Mouse (Mus musculus) hindbrain, embryonic 14.5 days (tissue): Measurements from ENCODE around the gene Fbxo46. TPM values are rescaled to one million over a fixed set of nuclear protein-coding genes. Genes with fewer than 3 reads are reported as not detected.
A peak's percentile ranks its signal among the peaks of the same experiment; 100 is the strongest.

Experiments
- ATAC-seq: fragments of 200-750 bp; cut with Nextera tagmentation; 2 replicates; pipeline ENCODE4 v1.8.0; 2017; ENCODE audit warnings: moderate number of reproducible peaks, mild to moderate bottlenecking, moderate TSS enrichment, moderate library complexity; ENCODE audit not compliant: low FRiP score
- DNase-seq: peaks from one replicate; pipeline ENCODE4 v3.0.0-alpha.2; 2015; ENCODE audit warnings: low spot score
- H3K27ac ChIP-seq: fragments of 300-500 bp; sonication (generic); 2 replicates; pipeline ENCODE4 v1.5.1; 2014; ENCODE audit warnings: mild to moderate bottlenecking, moderate library complexity
- H3K27me3 ChIP-seq: fragments of 300-500 bp; sonication (generic); 2 replicates; pipeline ENCODE4 v1.6.1; 2014; ENCODE audit warnings: mild to moderate bottlenecking, low read length, mixed read lengths; ENCODE audit not compliant: control insufficient read depth, insufficient read depth
- H3K36me3 ChIP-seq: fragments of 300-500 bp; sonication (generic); replicated peaks from 2 replicates; pipeline ENCODE4 v1.6.1; 2014; ENCODE audit not compliant: control insufficient read depth, insufficient read depth
- H3K4me1 ChIP-seq: fragments of 300-500 bp; sonication (generic); replicated peaks from 2 replicates; pipeline ENCODE4 v1.6.1; 2014; ENCODE audit warnings: antibody characterized with exemption, low read length, mixed read lengths; ENCODE audit not compliant: control insufficient read depth, insufficient read depth
- H3K4me2 ChIP-seq: fragments of 300-500 bp; sonication (generic); replicated peaks from 2 replicates; pipeline ENCODE4 v1.6.1; 2014; ENCODE audit warnings: mild to moderate bottlenecking, moderate library complexity
- H3K4me3 ChIP-seq: fragments of 300-500 bp; sonication (generic); replicated peaks from 2 replicates; pipeline ENCODE4 v1.5.1; 2014; ENCODE audit warnings: mild to moderate bottlenecking, low read length
- H3K9ac ChIP-seq: fragments of 300-500 bp; sonication (generic); 2 replicates; pipeline ENCODE4 v1.6.1; 2014
- H3K9me3 ChIP-seq: fragments of 300-500 bp; sonication (generic); 2 replicates; pipeline ENCODE4 v1.6.1; 2016; ENCODE audit warnings: low read length; ENCODE audit not compliant: control insufficient read depth
- WGBS: fragments of 180-500 bp; shearing (Covaris S2); extraction: QIAGEN DNeasy Blood & Tissue Kit; methylation state at CpG from one replicate; pipeline ENCODE4 v1.1.7; 2014; 5-methylcytosine and 5-hydroxymethylcytosine counted together
- polyA plus RNA-seq: library from polyadenylated mRNA; unstranded; fragments of >200 nt; fragmentation: Nextera tagmentation; extraction: Ambion mirVana; gene quantifications from 2 replicates; pipeline ENCODE4 v1.2.1, GENCODE M21; 2014

The Fbxo46 gene
- polyA plus RNA-seq, 1 experiment from 2014 or later: 11.9 TPM

GRCm38 (mm10) chr7:19155825-19156475 is 36.3 kb downstream of the Fbxo46 start:
- H3K27ac ChIP-seq: no peak overlapping the region
- no peak overlapping the region for H3K4me2 ChIP-seq
- ATAC-seq (no peak), DNase-seq (no peak)
- 0 out of 2 replicates have a peak, but pooled peaks cover 8% of the 10 kb centered on the region for H3K4me1 ChIP-seq
- no peak overlapping the region for H3K9ac ChIP-seq
- no peak overlapping the region for H3K4me3 ChIP-seq
- H3K36me3 ChIP-seq: peaks cover 39% of the 10 kb centered on the region
- H3K27me3 ChIP-seq: peaks cover 17% of the 10 kb centered on the region
- WGBS: 66% methylated on average over 13 of the region's 13 CpGs
- H3K9me3 ChIP-seq: no peaks in the 10 kb centered on the region

GRCm38 (mm10) chr7:19157160-19157800 is 37.6 kb downstream of the Fbxo46 start:
- Histone ChIP-seq H3K27me3 (peaks cover 17% of the 10 kb centered on the region), H3K27ac (peak overlapping the region; percentile 52), H3K4me3 (peak overlapping the region; percentile 10; the same call in 1 of the 2 replicates), H3K9ac (peak overlapping the region; percentile 44), H3K4me1 (0 out of 2 replicates have a peak, but pooled peaks cover 8% of the 10 kb centered on the region), H3K4me2 (peak overlapping the region; percentile 46), H3K36me3 (peaks cover 28% of the 10 kb centered on the region), H3K9me3 (no peaks in the 10 kb centered on the region)
- DNase-seq (peak; percentile 83), ATAC-seq (peak; percentile 72)
- 6% methylated on average over 30 of the region's 30 CpGs for WGBS

- no peak overlapping the region for H3K4me3 ChIP-seq
- 65% methylated on average over 11 of the region's 11 CpGs for WGBS
- DNase-seq: no peak
- no peak overlapping the region for H3K9ac ChIP-seq
- no peak for ATAC-seq
- no peak overlapping the region for H3K27ac ChIP-seq
- H3K4me1 ChIP-seq: 0 out of 2 replicates have a peak, but pooled peaks cover 8% of the 10 kb centered on the region
- peaks cover 23% of the 10 kb centered on the region for H3K27me3 ChIP-seq
- peaks cover 16% of the 10 kb centered on the region for H3K36me3 ChIP-seq
- no peaks in the 10 kb centered on the region for H3K9me3 ChIP-seq
- H3K4me2 ChIP-seq: no peak overlapping the region
Observed at GRCm38 (mm10) chr7:19158601-19159000, 38.9 kb downstream of the Fbxo46 start.

- ATAC-seq: no peak
- H3K27ac ChIP-seq: no peak overlapping the region
- peaks cover 11% of the 10 kb centered on the region; the same call in 1 of the 2 replicates for H3K4me1 ChIP-seq
- no peak overlapping the region for H3K9ac ChIP-seq
- peak overlapping the region; percentile 32; the same call in 1 of the 2 replicates for H3K4me3 ChIP-seq
- H3K9me3 ChIP-seq: no peaks in the 10 kb centered on the region
- no peak for DNase-seq
- peaks cover 8% of the 10 kb centered on the region; the same call in 1 of the 2 replicates for H3K36me3 ChIP-seq
- peak overlapping the region; percentile 55 for H3K4me2 ChIP-seq
- WGBS: 15% methylated on average over 18 of the region's 18 CpGs
- peaks cover 31% of the 10 kb centered on the region for H3K27me3 ChIP-seq
Observed at GRCm38 (mm10) chr7:19159411-19159810, 39.8 kb downstream of the Fbxo46 start.

- peaks cover 38% of the 10 kb centered on the region for H3K27me3 ChIP-seq
- H3K9ac ChIP-seq: peak overlapping the region; percentile 58
- H3K4me2 ChIP-seq: peak overlapping the region; percentile 55
- peak; percentile 26; the same call in 1 of the 2 replicates for ATAC-seq
- H3K4me1 ChIP-seq: peaks cover 17% of the 10 kb centered on the region; the same call in 1 of the 2 replicates
- peaks cover 1% of the 10 kb centered on the region; the same call in 1 of the 2 replicates for H3K36me3 ChIP-seq
- H3K4me3 ChIP-seq: peak overlapping the region; percentile 32
- no peaks in the 10 kb centered on the region for H3K9me3 ChIP-seq
- WGBS: under 1% methylated on average over 19 of the region's 20 CpGs
- no peak overlapping the region for H3K27ac ChIP-seq
- peak; percentile 25 for DNase-seq
Observed at GRCm38 (mm10) chr7:19160115-19160514, 40.5 kb downstream of the Fbxo46 start.

- Histone ChIP-seq H3K27ac (no peak overlapping the region), H3K36me3 (no peaks in the 10 kb centered on the region), H3K9me3 (no peaks in the 10 kb centered on the region), H3K9ac (no peak overlapping the region), H3K4me1 (peaks cover 24% of the 10 kb centered on the region; the same call in 1 of the 2 replicates), H3K4me2 (no peak overlapping the region), H3K4me3 (no peak overlapping the region), H3K27me3 (peaks cover 45% of the 10 kb centered on the region)
- no peak for ATAC-seq
- no peak for DNase-seq
- 85% methylated on average over 7 of the region's 7 CpGs for WGBS
Observed at GRCm38 (mm10) chr7:19162928-19163327, 43.3 kb downstream of the Fbxo46 start.

- Histone ChIP-seq H3K9ac (no peak overlapping the region), H3K36me3 (no peaks in the 10 kb centered on the region), H3K4me2 (0 out of 2 replicates have a peak overlapping the region, but pooled peaks have one; percentile 1), H3K9me3 (no peaks in the 10 kb centered on the region), H3K27ac (no peak overlapping the region), H3K27me3 (peaks cover 45% of the 10 kb centered on the region), H3K4me3 (no peak overlapping the region), H3K4me1 (peaks cover 24% of the 10 kb centered on the region; the same call in 1 of the 2 replicates)
- WGBS: 28% methylated on average over 12 of the region's 12 CpGs
- DNase-seq: no peak
- no peak for ATAC-seq
Observed at GRCm38 (mm10) chr7:19163752-19164151, 44.1 kb downstream of the Fbxo46 start.

- no peaks in the 10 kb centered on the region for H3K9me3 ChIP-seq
- peaks cover 45% of the 10 kb centered on the region for H3K27me3 ChIP-seq
- H3K27ac ChIP-seq: no peak overlapping the region
- ATAC-seq: no peak
- 0% methylated on average over 6 of the region's 6 CpGs for WGBS
- 0 out of 2 replicates have a peak overlapping the region, but pooled peaks have one; percentile 1 for H3K4me2 ChIP-seq
- H3K9ac ChIP-seq: no peak overlapping the region
- no peak overlapping the region for H3K4me3 ChIP-seq
- no peaks in the 10 kb centered on the region for H3K36me3 ChIP-seq
- H3K4me1 ChIP-seq: peaks cover 24% of the 10 kb centered on the region; the same call in 1 of the 2 replicates
- DNase-seq: peak; percentile 22
Observed at GRCm38 (mm10) chr7:19164189-19164588, 44.5 kb downstream of the Fbxo46 start.

GRCm38 (mm10) chr7:19164978-19165377 is 45.3 kb downstream of the Fbxo46 start:
- 3% methylated on average over 13 of the region's 13 CpGs for WGBS
- DNase-seq (peak; percentile 24), ATAC-seq (no peak)
- no peak overlapping the region for H3K27ac ChIP-seq
- no peak overlapping the region for H3K4me2 ChIP-seq
- H3K9ac ChIP-seq: no peak overlapping the region
- H3K27me3 ChIP-seq: peaks cover 38% of the 10 kb centered on the region
- no peaks in the 10 kb centered on the region for H3K36me3 ChIP-seq
- H3K4me3 ChIP-seq: no peak overlapping the region
- peaks cover 20% of the 10 kb centered on the region; the same call in 1 of the 2 replicates for H3K4me1 ChIP-seq
- no peaks in the 10 kb centered on the region for H3K9me3 ChIP-seq
